In genomic region chr6:128424269-128425019, GRCm38 (mm10) we compare ENCODE assay signal across 8 mouse cellular contexts. TPM values are rescaled to one million over a fixed set of nuclear protein-coding genes. Genes with fewer than 3 reads are reported as not detected.
DNase-seq lines count a peak whose midpoint lies in the region; ATAC-seq and TF ChIP-seq lines count a peak whose summit lies in the region.

Gene Itfg2 (minus strand): TSS chr6:128424931.

- no peaks in the 10 kb centered on the region for H3K27me3 ChIP-seq in forebrain, embryonic 15.5 days

- H3K4me1 ChIP-seq in forebrain, embryonic 15.5 days = peaks cover 7% of the 10 kb centered on the region
- H3K4me1 ChIP-seq in lung, adult 2 months (ENCODE audit: control insufficient read depth, insufficient read depth, low read length) = no peaks in the 10 kb centered on the region; the same call in 1 of the 2 replicates

- H3K4me3 ChIP-seq in forebrain, embryonic 15.5 days = peak within 1 kb of the TSS; percentile 63
- peak within 1 kb of the TSS; percentile 96 for H3K4me3 ChIP-seq in lung, adult 2 months (replicated peaks; ENCODE audit: extremely low read depth, low read depth, low read length)

- WGBS in forebrain, embryonic 15.5 days = under 1% methylated on average over 42 of the region's 42 CpGs
- under 1% methylated on average over 42 of the region's 42 CpGs for WGBS in lung, adult 2 months

- H3K9ac ChIP-seq in forebrain, embryonic 15.5 days (replicated peaks) = peak within 1 kb of the TSS; percentile 72

- H3K4me2 ChIP-seq in forebrain, embryonic 15.5 days (replicated peaks) = peak within 1 kb of the TSS; percentile 67

- H3K36me3 ChIP-seq in forebrain, embryonic 15.5 days = peaks cover 15% of the 10 kb centered on the region

- DNase-seq in ES-CJ7 (ENCODE audit: low read depth, low spot score) = peak; percentile 98
- DNase-seq in cerebellum, adult 11 months = peak; percentile 97
- peak; percentile 93 for DNase-seq in heart, postnatal 25 days (ENCODE audit: low spot score)
- DNase-seq in layer of hippocampus, adult 18-20 months (ENCODE audit: low spot score in 2 of 2) = peak; percentile 95 to 98
- peak; percentile 97 for DNase-seq in lung, adult 2 months
- peak; percentile 91 to 93 for DNase-seq in thymus, adult 18-20 months

- H3K27ac ChIP-seq in forebrain, embryonic 15.5 days (replicated peaks) = peak within 1 kb of the TSS; percentile 96

- H3K9me3 ChIP-seq in forebrain, embryonic 15.5 days = no peaks in the 10 kb centered on the region

- peak; percentile 95 for TF ChIP-seq POLR2A in lung, adult 2 months (IDR thresholded peaks at IDR 0.05; ENCODE audit: borderline replicate concordance, extremely low read depth, low read depth, low read length)

- intact Hi-C loops in heart, postnatal 25 days (cut with DNase I) = no loop called here

- peak; percentile 95 for ATAC-seq in forebrain, embryonic 15.5 days (replicated peaks)
- ATAC-seq in neutrophil, adult 5-6 weeks (ENCODE audit: extremely low read depth, insufficient number of reproducible peaks, low FRiP score, poor library complexity, severe bottlenecking) = peak; percentile 94

- TF ChIP-seq CTCF in lung, adult 2 months (IDR thresholded peaks at IDR 0.05; ENCODE audit: insufficient read depth, low read length) = no peak

RNA-seq across cellular contexts. Expression of gene Itfg2, which starts in this region (rescaled TPM):
- 35.5 and 40.5 TPM in 2 replicates for polyA plus RNA-seq in forebrain, embryonic 15.5 days (2015; fragmentation: Nextera tagmentation; extraction: Ambion mirVana)
- 10 to 100 TPM; 17.1 to 18.8 TPM for total RNA-seq in heart, postnatal 25 days (2021)
- total RNA-seq in layer of hippocampus, adult 18-20 months (2021) = 10 to 100 TPM; 21.1 to 26.3 TPM
- 22.6 and 31.5 TPM in 2 replicates for polyA plus RNA-seq in lung, adult 2 months (2012; rRNA removed)
- 35.7 and 37.1 TPM in 2 replicates for total RNA-seq in neutrophil, adult 5-6 weeks (2017)

Comparison
In these comparisons a context has a peak if more than half of its experiments do, and no peak if none do; other contexts are left out.
1. Peak in every context shown above with its lines: DNase-seq, ATAC-seq, H3K4me3 ChIP-seq and H3K27ac ChIP-seq.